ENCODE assay signal across 31 mouse cellular contexts in genomic region chr13:21311926-21312325, GRCm38 (mm10). TPM values are rescaled to one million over a fixed set of nuclear protein-coding genes. Genes with fewer than 3 reads are reported as not detected.
DNase-seq lines count a peak whose midpoint lies in the region; ATAC-seq and TF ChIP-seq lines count a peak whose summit lies in the region.
"Had no signal": no experiment of that assay in that cellular context is flagged by ENCODE, and none has a peak within 500 bp of the region (broad histone marks: within the 10 kb centered on the region; RNA-seq: fewer than 3 reads in every experiment).

Gene Gpx6 (plus strand): TSS chr13:21312125.

- no peaks in the 10 kb centered on the region for H3K36me3 ChIP-seq in kidney, embryonic 15.5 days
- H3K36me3 ChIP-seq in liver, postnatal 0 days (replicated peaks; ENCODE audit: insufficient read depth, low read length) = no peaks in the 10 kb centered on the region
- H3K36me3 ChIP-seq: G1E; heart, embryonic 12.5 days; hindbrain, embryonic 10.5 days; limb, embryonic 12.5 days; midbrain, embryonic 10.5 days; neural tube, embryonic 15.5 days; stomach, embryonic 15.5 days had no signal

- H3K9me3 ChIP-seq in kidney, embryonic 15.5 days (replicated peaks) = no peaks in the 10 kb centered on the region
- no peaks in the 10 kb centered on the region for H3K9me3 ChIP-seq in liver, postnatal 0 days (ENCODE audit: low read length)
- H3K9me3 ChIP-seq: G1E; heart, embryonic 12.5 days; hindbrain, embryonic 10.5 days; limb, embryonic 12.5 days; midbrain, embryonic 10.5 days; neural tube, embryonic 15.5 days; stomach, embryonic 15.5 days had no signal

- DNase-seq in kidney, adult 11 months = peak; percentile 69
- no peak for DNase-seq in kidney, postnatal 10 days
- no peak for DNase-seq in gonadal fat pad, adult 2 months (ENCODE audit: low read depth)
- no peak for DNase-seq in right cerebral cortex, postnatal 4 days
- no peak for DNase-seq in thymus, postnatal 4 days
- DNase-seq in liver, postnatal 0 days = no peak
- DNase-seq: adrenal gland, adult 8-10 months; cerebellum, adult 2 months; cerebellum, postnatal 36 days; forebrain, postnatal 0 days; heart, postnatal 10 days; layer of hippocampus, postnatal 36 days; lung, adult 18-20 months; lung, postnatal 10 days; right cerebral cortex, adult 18-20 months; thymus, adult 2 months had no signal

- WGBS in kidney, embryonic 15.5 days = 10% methylated on average over 3 of the region's 3 CpGs
- 31% methylated on average over 3 of the region's 3 CpGs for WGBS in liver, postnatal 0 days (ENCODE audit: insufficient replicate concordance)

- no peaks in the 10 kb centered on the region for H3K4me1 ChIP-seq in kidney, embryonic 15.5 days
- H3K4me1 ChIP-seq in liver, postnatal 0 days (ENCODE audit: insufficient read depth) = no peaks in the 10 kb centered on the region
- H3K4me1 ChIP-seq: heart, embryonic 12.5 days; limb, embryonic 12.5 days; neural tube, embryonic 15.5 days; stomach, embryonic 15.5 days had no signal

- no peak within 1 kb of the TSS for H3K9ac ChIP-seq in kidney, embryonic 15.5 days
- H3K9ac ChIP-seq in liver, postnatal 0 days (replicated peaks) = no peak within 1 kb of the TSS
- H3K9ac ChIP-seq: forebrain, postnatal 0 days; heart, embryonic 12.5 days; limb, embryonic 12.5 days; neural tube, embryonic 15.5 days; stomach, embryonic 15.5 days had no signal

- peak; percentile 36; the same call in 1 of the 2 replicates for ATAC-seq in kidney, embryonic 15.5 days (replicated peaks; ENCODE audit: low FRiP score)
- ATAC-seq in liver, postnatal 0 days = no peak
- ATAC-seq: activated CD4-positive, CD25-positive, alpha-beta regulatory T cell, adult 4 months; forebrain, postnatal 0 days; hindbrain, postnatal 0 days; intestine, embryonic 16.5 days; Patski had no signal

- no peak within 1 kb of the TSS for H3K27ac ChIP-seq in kidney, embryonic 15.5 days
- no peak within 1 kb of the TSS for H3K27ac ChIP-seq in liver, postnatal 0 days (ENCODE audit: low read depth)
- H3K27ac ChIP-seq: hindbrain, embryonic 10.5 days; hindbrain, postnatal 0 days; layer of hippocampus, adult 2 months; limb, embryonic 12.5 days; midbrain, embryonic 10.5 days; neural tube, embryonic 15.5 days; stomach, embryonic 15.5 days had no signal

- no peak within 1 kb of the TSS for H3K4me2 ChIP-seq in kidney, embryonic 15.5 days
- H3K4me2 ChIP-seq in liver, postnatal 0 days (ENCODE audit: low read depth, low read length) = no peak within 1 kb of the TSS
- H3K4me2 ChIP-seq: heart, embryonic 12.5 days; limb, embryonic 12.5 days; liver, embryonic 11.5 days; neural tube, embryonic 15.5 days; stomach, embryonic 15.5 days had no signal

- no peaks in the 10 kb centered on the region for H3K27me3 ChIP-seq in kidney, embryonic 15.5 days
- H3K27me3 ChIP-seq in liver, postnatal 0 days (ENCODE audit: insufficient read depth, low read length) = no peaks in the 10 kb centered on the region
- H3K27me3 ChIP-seq: heart, embryonic 12.5 days; limb, embryonic 12.5 days; neural tube, embryonic 15.5 days; Patski; stomach, embryonic 15.5 days had no signal

- no peak for TF ChIP-seq EP300 in liver, postnatal 0 days (IDR thresholded peaks at IDR 0.05; ENCODE audit: low read depth)

- H3K4me3 ChIP-seq in kidney, embryonic 15.5 days (replicated peaks) = no peak within 1 kb of the TSS
- no peak within 1 kb of the TSS for H3K4me3 ChIP-seq in liver, postnatal 0 days (ENCODE audit: low read depth, low read length)
- H3K4me3 ChIP-seq: heart, embryonic 12.5 days; hindbrain, embryonic 10.5 days; layer of hippocampus, adult 2 months; limb, embryonic 12.5 days; midbrain, embryonic 10.5 days; neural tube, embryonic 15.5 days; stomach, embryonic 15.5 days had no signal

- no peak for TF ChIP-seq CTCF in liver, postnatal 0 days (IDR thresholded peaks at IDR 0.05; ENCODE audit: low read depth)

RNA-seq across cellular contexts. Expression of gene Gpx6, which starts in this region (rescaled TPM):
- polyA plus RNA-seq in gonadal fat pad, adult 2 months (2012; rRNA removed) = 30.8 and 58.3 TPM in 2 replicates
- 5.2 and 6.1 TPM in 2 replicates for polyA plus RNA-seq in kidney, embryonic 15.5 days (2015; fragmentation: Nextera tagmentation; extraction: Ambion mirVana)
- 0.08 and 0.18 TPM in 2 replicates for polyA plus RNA-seq in liver, postnatal 0 days (2015; fragmentation: Nextera tagmentation; extraction: Ambion mirVana)
- polyA plus RNA-seq: activated CD4-positive, CD25-positive, alpha-beta regulatory T cell, adult 4 months; embryonic facial prominence, embryonic 14.5 days; G1E; heart, embryonic 12.5 days; hindbrain, embryonic 10.5 days; intestine, embryonic 16.5 days; liver, embryonic 11.5 days; Patski; stomach, embryonic 15.5 days had no signal
